Mouse (Mus musculus) heart, postnatal 25 days (tissue): Measurements from ENCODE around the gene Clp1. TPM values are rescaled to one million over a fixed set of nuclear protein-coding genes. Genes with fewer than 3 reads are reported as not detected.

Experiments used
- microRNA-seq: library from miRNA; unstranded; fragments of <30 nt; microRNA quantifications from one replicate; pipeline ENCODE4 v1.2.0, GENCODE M21; 2022
- total RNA-seq, 2 experiments: library from RNA; stranded (reverse); gene quantifications; 2 replicates each; pipeline ENCODE4 v1.2.3; 2021

The Clp1 gene
- total RNA-seq, 2 experiments from 2014 or later, result 4.9 TPM

Small RNA genes within 50 kb of the gene (microRNA-seq; reads per million reads assigned to microRNA genes)
- 3,999 reads per million, percentile 90 among the genes with 10 or more reads in this experiment for gene Mir130a

Other genes with a start within 250 kb of the Clp1 start
- gene Ctnnd1, start 76.6 kb downstream of the Clp1 start, total RNA-seq, result 10 to 100 TPM; 66.6 to 70.4 TPM
- gene Btbd18, start 68.3 kb downstream of the Clp1 start, total RNA-seq, result not detected
- gene Selenoh, start 56.6 kb downstream of the Clp1 start, total RNA-seq, result 10 to 100 TPM; 22.4 to 25.2 TPM
- gene Gm28635, start 49.3 kb downstream of the Clp1 start, total RNA-seq, result 1 to 10 TPM; 5.4 to 5.8 TPM
- 10 to 100 TPM; 13.2 to 13.7 TPM for gene Med19, start 48.9 kb downstream of the Clp1 start, total RNA-seq
- 100 to 1,000 TPM; 116 to 127 TPM for gene Tmx2, start 48.2 kb downstream of the Clp1 start, total RNA-seq
- gene Zdhhc5, start 12.2 kb downstream of the Clp1 start, total RNA-seq, result 10 to 100 TPM; 61.4 to 62.1 TPM
- 1 to 10 TPM in 1 of 2 experiments, under 1 TPM in 1; 0.94 to 1.1 TPM for gene Ypel4, start 6.7 kb upstream of the Clp1 start, total RNA-seq
- 1 to 10 TPM; 1.8 to 1.9 TPM for gene Gm19426, start 16.3 kb upstream of the Clp1 start, total RNA-seq
- gene Serping1, start 48.1 kb upstream of the Clp1 start, total RNA-seq, result 10 to 100 TPM; 68.8 to 75.7 TPM
- gene Ube2l6, start 71.5 kb upstream of the Clp1 start, total RNA-seq, result 10 to 100 TPM; 30.6 to 70.6 TPM
- not detected for gene Smtnl1, start 95.3 kb upstream of the Clp1 start, total RNA-seq
- gene Timm10, start 99.6 kb upstream of the Clp1 start, total RNA-seq, result 100 to 1,000 TPM in 1 of 2 experiments, 10 to 100 TPM in 1; 99.8 to 103 TPM
- 1 to 10 TPM; 1.5 to 2.2 TPM for gene Slc43a1, start 111.5 kb upstream of the Clp1 start, total RNA-seq
- 1 to 10 TPM; 1.8 to 4.0 TPM for gene Rtn4rl2, start 159.4 kb upstream of the Clp1 start, total RNA-seq
- gene Slc43a3, start 209.2 kb upstream of the Clp1 start, total RNA-seq, result 10 to 100 TPM; 70.7 to 86.6 TPM